Comparison of ENCODE assay signal across 8 mouse cellular contexts in the genomic region with DNA sequence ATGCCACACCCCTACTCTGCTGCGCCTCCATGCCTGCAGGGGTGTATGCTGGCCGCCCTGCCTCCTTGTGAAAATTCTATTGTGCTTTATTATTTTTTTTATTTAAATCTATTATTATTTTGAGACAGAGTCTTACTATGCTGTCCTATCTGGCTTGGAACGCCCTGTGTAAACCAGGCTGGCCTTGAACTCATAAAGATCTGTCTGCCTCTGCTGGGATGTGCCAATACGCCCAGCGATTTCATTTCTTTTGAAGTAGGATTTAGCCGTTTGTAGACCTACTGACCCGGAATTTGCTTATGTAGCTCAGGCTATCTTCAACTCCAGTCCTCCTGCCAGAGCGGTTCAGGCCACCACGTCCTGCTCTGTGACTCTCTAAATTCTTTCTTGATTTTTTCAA. TPM values are rescaled to one million over a fixed set of nuclear protein-coding genes. Genes with fewer than 3 reads are reported as not detected.
DNase-seq lines count a peak whose midpoint lies in the region; ATAC-seq and TF ChIP-seq lines count a peak whose summit lies in the region.
"Had no signal": no experiment of that assay in that cellular context is flagged by ENCODE, and none has a peak within 500 bp of the region (broad histone marks: within the 10 kb centered on the region; RNA-seq: fewer than 3 reads in every experiment).

No protein-coding gene starts in this region.

- H3K4me2 ChIP-seq in kidney, postnatal 0 days (ENCODE audit: low read length): peak overlapping the region; percentile 97
- peak overlapping the region; percentile 84; the same call in 1 of the 2 replicates for H3K4me2 ChIP-seq in forebrain, embryonic 12.5 days
- peak overlapping the region; percentile 75 for H3K4me2 ChIP-seq in limb, embryonic 14.5 days (replicated peaks; ENCODE audit: low read depth, low read length, severe bottlenecking)

- no peak overlapping the region for H3K4me3 ChIP-seq in kidney, postnatal 0 days (replicated peaks; ENCODE audit: low read depth, low read length)
- peak overlapping the region; percentile 78; the same call in 1 of the 2 replicates for H3K4me3 ChIP-seq in embryonic facial prominence, embryonic 10.5 days
- no peak overlapping the region for H3K4me3 ChIP-seq in forebrain, embryonic 12.5 days (replicated peaks)
- peak overlapping the region; percentile 83 for H3K4me3 ChIP-seq in limb, embryonic 14.5 days (replicated peaks; ENCODE audit: low read length)

- no peak overlapping the region for H3K27ac ChIP-seq in kidney, postnatal 0 days
- H3K27ac ChIP-seq in embryonic facial prominence, embryonic 10.5 days (replicated peaks): no peak overlapping the region
- no peak overlapping the region for H3K27ac ChIP-seq in forebrain, embryonic 12.5 days
- H3K27ac ChIP-seq in limb, embryonic 14.5 days (replicated peaks; ENCODE audit: low read depth, low read length): peak overlapping the region; percentile 84

- no peak for ATAC-seq in kidney, postnatal 0 days (replicated peaks; ENCODE audit: low FRiP score, low read depth)
- 0 out of 2 replicates have a peak, but pooled peaks have one; percentile 9 for ATAC-seq in forebrain, embryonic 12.5 days (ENCODE audit: low FRiP score)
- ATAC-seq in limb, embryonic 14.5 days (ENCODE audit: low FRiP score, low read depth): no peak

- H3K4me1 ChIP-seq in kidney, postnatal 0 days (replicated peaks; ENCODE audit: insufficient read depth, low read length): peaks cover 17% of the 10 kb centered on the region
- H3K4me1 ChIP-seq in embryonic facial prominence, embryonic 10.5 days: peaks cover 23% of the 10 kb centered on the region
- H3K4me1 ChIP-seq in forebrain, embryonic 12.5 days: peaks cover 16% of the 10 kb centered on the region
- H3K4me1 ChIP-seq in limb, embryonic 14.5 days (ENCODE audit: control insufficient read depth, insufficient read depth, low read length): peaks cover 39% of the 10 kb centered on the region

- TF ChIP-seq CTCF in kidney, postnatal 0 days (IDR thresholded peaks at IDR 0.05; ENCODE audit: low read depth): no peak

- TF ChIP-seq POLR2A in limb, embryonic 14.5 days (IDR thresholded peaks at IDR 0.05; ENCODE audit: borderline replicate concordance, extremely low read depth, insufficient read depth, insufficient read length): no peak

- no peaks in the 10 kb centered on the region for H3K9me3 ChIP-seq in kidney, postnatal 0 days (replicated peaks; ENCODE audit: low read length)
- H3K9me3 ChIP-seq in embryonic facial prominence, embryonic 10.5 days: no peaks in the 10 kb centered on the region
- no peaks in the 10 kb centered on the region for H3K9me3 ChIP-seq in forebrain, embryonic 12.5 days
- H3K9me3 ChIP-seq in limb, embryonic 14.5 days (ENCODE audit: control insufficient read depth, low read length): no peaks in the 10 kb centered on the region

- H3K27me3 ChIP-seq in kidney, postnatal 0 days (ENCODE audit: insufficient read depth, low read length): no peaks in the 10 kb centered on the region
- peaks cover 54% of the 10 kb centered on the region for H3K27me3 ChIP-seq in embryonic facial prominence, embryonic 10.5 days (replicated peaks; ENCODE audit: low read depth, poor library complexity, severe bottlenecking)
- H3K27me3 ChIP-seq in forebrain, embryonic 12.5 days: peaks cover 29% of the 10 kb centered on the region
- H3K27me3 ChIP-seq in limb, embryonic 14.5 days (ENCODE audit: control insufficient read depth, insufficient read depth, low read length): no peaks in the 10 kb centered on the region

- no peak overlapping the region for H3K9ac ChIP-seq in kidney, postnatal 0 days (ENCODE audit: low read depth, low read length)
- no peak overlapping the region for H3K9ac ChIP-seq in forebrain, embryonic 12.5 days
- no peak overlapping the region for H3K9ac ChIP-seq in limb, embryonic 14.5 days (ENCODE audit: low read depth, low read length, severe bottlenecking)

- 75% methylated on average over 9 of the region's 9 CpGs for WGBS in kidney, postnatal 0 days
- 70% methylated on average over 9 of the region's 9 CpGs for WGBS in embryonic facial prominence, embryonic 10.5 days
- WGBS in forebrain, embryonic 12.5 days: 64% methylated on average over 9 of the region's 9 CpGs
- WGBS in limb, embryonic 14.5 days: 60% methylated on average over 9 of the region's 9 CpGs

- no peak for DNase-seq in kidney, postnatal 0 days (ENCODE audit: low spot score)
- DNase-seq in kidney, postnatal 36 days: no peak
- DNase-seq in embryonic facial prominence, embryonic 10.5 days (ENCODE audit: low spot score): no peak
- DNase-seq in limb, embryonic 14.5 days (ENCODE audit: low spot score): no peak
- no peak for DNase-seq in frontal cortex, postnatal 10 days (ENCODE audit: low spot score in 2 of 2)
- DNase-seq in frontal cortex, postnatal 25 days (ENCODE audit: low spot score in 2 of 2): no peak

- H3K36me3 ChIP-seq in kidney, postnatal 0 days (ENCODE audit: insufficient read depth, low read length): no peaks in the 10 kb centered on the region
- H3K36me3 ChIP-seq in embryonic facial prominence, embryonic 10.5 days (replicated peaks): no peaks in the 10 kb centered on the region
- H3K36me3 ChIP-seq in forebrain, embryonic 12.5 days (replicated peaks): no peaks in the 10 kb centered on the region
- no peaks in the 10 kb centered on the region for H3K36me3 ChIP-seq in limb, embryonic 14.5 days (ENCODE audit: control insufficient read depth, insufficient read depth, low read length)
- H3K36me3 ChIP-seq: G1E had no signal

RNA-seq across cellular contexts. Expression of a gene that starts 0.8 kb away (rescaled TPM):
- polyA plus RNA-seq in kidney, postnatal 0 days (2015; fragmentation: Nextera tagmentation; extraction: Ambion mirVana): 271 and 278 TPM in 2 replicates
- polyA plus RNA-seq in embryonic facial prominence, embryonic 10.5 days (2016; fragmentation: Nextera tagmentation; extraction: Ambion mirVana): 33.0 and 36.2 TPM in 2 replicates
- 44.2 and 45.3 TPM in 2 replicates for polyA plus RNA-seq in forebrain, embryonic 12.5 days (2016; fragmentation: Nextera tagmentation; extraction: Ambion mirVana)
- polyA plus RNA-seq in limb, embryonic 14.5 days (2012; rRNA removed): 215 and 273 TPM in 2 replicates
- 318 and 323 TPM in 2 replicates for polyA plus RNA-seq in limb, embryonic 14.5 days (2014; fragmentation: Nextera tagmentation; extraction: Ambion mirVana)
- polyA plus RNA-seq: G1E had no signal

RNA-seq across cellular contexts. Expression of a gene that starts 51.2 kb away (rescaled TPM):
- polyA plus RNA-seq in kidney, postnatal 0 days (2015; fragmentation: Nextera tagmentation; extraction: Ambion mirVana): 4.5 and 5.1 TPM in 2 replicates
- 5.5 and 8.6 TPM in 2 replicates for polyA plus RNA-seq in embryonic facial prominence, embryonic 10.5 days (2016; fragmentation: Nextera tagmentation; extraction: Ambion mirVana)
- polyA plus RNA-seq in forebrain, embryonic 12.5 days (2016; fragmentation: Nextera tagmentation; extraction: Ambion mirVana): 7.9 and 10.3 TPM in 2 replicates
- polyA plus RNA-seq in limb, embryonic 14.5 days (2012; rRNA removed): 11.2 and 14.5 TPM in 2 replicates
- 11.1 and 12.0 TPM in 2 replicates for polyA plus RNA-seq in limb, embryonic 14.5 days (2014; fragmentation: Nextera tagmentation; extraction: Ambion mirVana)

Comparison
In these comparisons a context has a peak if more than half of its experiments do, and no peak if none do; other contexts are left out.
1. H3K4me3 ChIP-seq: peak in embryonic facial prominence, embryonic 10.5 days (single experiment) and limb, embryonic 14.5 days (single experiment); none in kidney, postnatal 0 days (single experiment) and forebrain, embryonic 12.5 days (single experiment).
2. Peak in every context shown above with its lines, with median percentiles within 50 percentile points of each other: H3K4me2 ChIP-seq.